Mouse (Mus musculus) hindbrain, embryonic 14.5 days (tissue): ENCODE results near the gene Ncr1. TPM values are rescaled to one million over a fixed set of nuclear protein-coding genes. Genes with fewer than 3 reads are reported as not detected.

ENCODE experiments used
- microRNA-seq: library from miRNA; unstranded; fragments of <30 nt; microRNA quantifications from one replicate; pipeline ENCODE4, GENCODE M21; 2016
- polyA plus RNA-seq: library from polyadenylated mRNA; unstranded; fragments of >200 nt; fragmentation: Nextera tagmentation; extraction: Ambion mirVana; gene quantifications from 2 replicates; pipeline ENCODE4 v1.2.1, GENCODE M21; 2014

Gene Ncr1
- polyA plus RNA-seq, 1 experiment from 2014 or later, result not detected

Small RNA genes lying within 50 kb of the gene (microRNA-seq; reads per million reads assigned to microRNA genes)
- not detected for gene Gm24752
- not detected for gene Gm25349

Other genes starting within 250 kb of the Ncr1 start
- gene Ttyh1, start 218.3 kb upstream of the Ncr1 start, polyA plus RNA-seq, result 148 and 151 TPM in 2 replicates
- 65.3 and 66.7 TPM in 2 replicates for gene Leng8, start 200.7 kb upstream of the Ncr1 start, polyA plus RNA-seq
- gene Leng9, start 187.3 kb upstream of the Ncr1 start, polyA plus RNA-seq, result 3.1 and 3.7 TPM in 2 replicates
- gene Cdc42ep5, start 172.9 kb upstream of the Ncr1 start, polyA plus RNA-seq, result 7.0 and 7.2 TPM in 2 replicates
- 0.15 TPM in 1 of 2 replicates, not detected in the other for gene Lilra5, start 100.0 kb upstream of the Ncr1 start, polyA plus RNA-seq
- gene Gp6, start 60.0 kb downstream of the Ncr1 start, polyA plus RNA-seq, result 0.20 TPM in 1 of 2 replicates, not detected in the other
- 41.6 and 45.5 TPM in 2 replicates for gene Rdh13, start 107.9 kb downstream of the Ncr1 start, polyA plus RNA-seq
- gene Eps8l1, start 123.0 kb downstream of the Ncr1 start, polyA plus RNA-seq, result 6.6 and 7.3 TPM in 2 replicates
- 50.1 and 54.7 TPM in 2 replicates for gene Ppp1r12c, start 164.0 kb downstream of the Ncr1 start, polyA plus RNA-seq
- gene Tnnt1, start 178.7 kb downstream of the Ncr1 start, polyA plus RNA-seq, result 1.8 and 3.9 TPM in 2 replicates
- 0.36 and 0.46 TPM in 2 replicates for gene Tnni3, start 186.5 kb downstream of the Ncr1 start, polyA plus RNA-seq
- 1.0 and 1.5 TPM in 2 replicates for gene Dnaaf3, start 194.7 kb downstream of the Ncr1 start, polyA plus RNA-seq
- 77.0 and 90.9 TPM in 2 replicates for gene Syt5, start 209.8 kb downstream of the Ncr1 start, polyA plus RNA-seq